Mouse (Mus musculus): ENCODE results near the gene Rtkn.

DNA sequence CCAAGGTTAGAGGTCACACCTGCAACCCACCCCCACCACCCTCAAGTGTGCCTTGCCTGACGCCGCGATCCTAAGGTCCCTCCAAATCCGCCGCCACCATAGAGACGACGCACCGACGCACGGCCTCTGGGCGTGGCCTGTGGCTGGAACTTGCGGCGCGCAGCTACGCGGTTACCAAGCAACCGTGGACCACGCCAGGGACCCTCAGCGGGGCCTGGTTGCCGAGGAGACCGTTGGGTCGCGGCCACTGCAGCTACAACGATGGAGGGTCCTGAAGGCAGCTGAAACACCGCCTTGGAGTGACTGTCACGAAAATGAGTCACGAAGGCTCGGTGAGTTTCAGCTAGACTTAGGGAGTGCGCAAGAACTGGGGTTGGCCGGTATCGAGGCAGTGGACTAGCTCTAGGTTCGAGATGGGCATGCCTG is 21.0 kb downstream of the Rtkn start, which contains the start of the genes Wdr54 and 1700003E16Rik:
- TF ChIP-seq POLR2A (IDR thresholded peaks at IDR 0.05; ENCODE audit: extremely low read depth, insufficient read depth, low read length): peak; percentile 52; the same call in 1 of the 2 replicates
- no peak for TF ChIP-seq CTCF (IDR thresholded peaks at IDR 0.05; ENCODE audit: extremely low read depth, insufficient read depth, low read length)

All from cortical plate, adult 2 months (tissue).